Comparison of ENCODE assay signal across 8 mouse cellular contexts in genomic region chr5:88885944-88886343, GRCm38 (mm10). TPM values are rescaled to one million over a fixed set of nuclear protein-coding genes. Genes with fewer than 3 reads are reported as not detected.
DNase-seq lines count a peak whose midpoint lies in the region; ATAC-seq lines count a peak whose summit lies in the region.

No protein-coding gene starts in this region.

- H3K27ac ChIP-seq in heart, embryonic 11.5 days (ENCODE audit: low read depth, low read length), result no peak overlapping the region
- H3K27ac ChIP-seq in embryonic facial prominence, embryonic 10.5 days (replicated peaks), result no peak overlapping the region
- H3K27ac ChIP-seq in hindbrain, embryonic 14.5 days, result no peak overlapping the region
- no peak overlapping the region for H3K27ac ChIP-seq in midbrain, embryonic 11.5 days (ENCODE audit: low read depth, low read length)

- ATAC-seq in heart, embryonic 11.5 days (replicated peaks; ENCODE audit: insufficient number of reproducible peaks, low FRiP score, low TSS enrichment), result no peak
- no peak for ATAC-seq in hindbrain, embryonic 14.5 days (ENCODE audit: low FRiP score)
- no peak for ATAC-seq in midbrain, embryonic 11.5 days (ENCODE audit: low FRiP score)
- ATAC-seq in granulocyte monocyte progenitor cell, adult 5-6 weeks (replicated peaks; ENCODE audit: poor library complexity, severe bottlenecking), result no peak

- intact Hi-C loops in heart, postnatal 36 days (cut with DNase I), result loop anchor here (2.0 to 5.0 kb wide), 3 partner anchors 41 to 499 kb away; no protein-coding TSS in a partner anchor

- H3K4me1 ChIP-seq in heart, embryonic 11.5 days (ENCODE audit: control insufficient read depth, insufficient read depth, low read length), result 0 out of 2 replicates have a peak, but pooled peaks cover 4% of the 10 kb centered on the region
- peaks cover 18% of the 10 kb centered on the region for H3K4me1 ChIP-seq in embryonic facial prominence, embryonic 10.5 days
- H3K4me1 ChIP-seq in hindbrain, embryonic 14.5 days (replicated peaks; ENCODE audit: control insufficient read depth, insufficient read depth, low read length), result 0 out of 2 replicates have a peak, but pooled peaks cover 9% of the 10 kb centered on the region
- H3K4me1 ChIP-seq in midbrain, embryonic 11.5 days (ENCODE audit: control insufficient read depth, insufficient read depth, low read length), result peaks cover 8% of the 10 kb centered on the region

- H3K4me3 ChIP-seq in heart, embryonic 11.5 days (ENCODE audit: low read depth, low read length), result no peak overlapping the region; the same call in 1 of the 2 replicates
- peak overlapping the region; percentile 82 for H3K4me3 ChIP-seq in embryonic facial prominence, embryonic 10.5 days
- H3K4me3 ChIP-seq in hindbrain, embryonic 14.5 days (replicated peaks; ENCODE audit: low read length), result peak overlapping the region; percentile 91
- H3K4me3 ChIP-seq in midbrain, embryonic 11.5 days (ENCODE audit: low read depth, low read length), result peak overlapping the region; percentile 81; the same call in 1 of the 2 replicates

- H3K27me3 ChIP-seq in heart, embryonic 11.5 days (ENCODE audit: control insufficient read depth, insufficient read depth, low read length), result no peaks in the 10 kb centered on the region
- H3K27me3 ChIP-seq in embryonic facial prominence, embryonic 10.5 days (replicated peaks; ENCODE audit: low read depth, poor library complexity, severe bottlenecking), result peaks cover 32% of the 10 kb centered on the region
- peaks cover 25% of the 10 kb centered on the region for H3K27me3 ChIP-seq in hindbrain, embryonic 14.5 days (ENCODE audit: control insufficient read depth, insufficient read depth, low read length)
- H3K27me3 ChIP-seq in midbrain, embryonic 11.5 days (ENCODE audit: control insufficient read depth, insufficient read depth, low read length), result peaks cover 7% of the 10 kb centered on the region; the same call in 1 of the 2 replicates

- no peaks in the 10 kb centered on the region for H3K9me3 ChIP-seq in heart, embryonic 11.5 days (replicated peaks; ENCODE audit: control insufficient read depth, low read length)
- no peaks in the 10 kb centered on the region for H3K9me3 ChIP-seq in embryonic facial prominence, embryonic 10.5 days
- H3K9me3 ChIP-seq in hindbrain, embryonic 14.5 days (ENCODE audit: control insufficient read depth, low read length), result no peaks in the 10 kb centered on the region
- H3K9me3 ChIP-seq in midbrain, embryonic 11.5 days (ENCODE audit: control insufficient read depth, low read length), result no peaks in the 10 kb centered on the region

- H3K9ac ChIP-seq in heart, embryonic 11.5 days (ENCODE audit: low read depth, low read length), result no peak overlapping the region
- no peak overlapping the region for H3K9ac ChIP-seq in hindbrain, embryonic 14.5 days
- no peak overlapping the region for H3K9ac ChIP-seq in midbrain, embryonic 11.5 days (ENCODE audit: low read length)

- H3K36me3 ChIP-seq in heart, embryonic 11.5 days (ENCODE audit: control insufficient read depth, insufficient read depth, low read length), result no peaks in the 10 kb centered on the region
- no peaks in the 10 kb centered on the region for H3K36me3 ChIP-seq in embryonic facial prominence, embryonic 10.5 days (replicated peaks)
- no peaks in the 10 kb centered on the region for H3K36me3 ChIP-seq in hindbrain, embryonic 14.5 days (replicated peaks; ENCODE audit: control insufficient read depth, insufficient read depth)
- no peaks in the 10 kb centered on the region for H3K36me3 ChIP-seq in midbrain, embryonic 11.5 days (ENCODE audit: control insufficient read depth, insufficient read depth, low read length)

- no peak for DNase-seq in heart, postnatal 36 days
- DNase-seq in embryonic facial prominence, embryonic 10.5 days (ENCODE audit: low spot score), result no peak
- DNase-seq in hindbrain, embryonic 14.5 days (ENCODE audit: low spot score), result no peak
- no peak for DNase-seq in midbrain, embryonic 11.5 days (ENCODE audit: low spot score, missing footprints)
- no peak for DNase-seq in layer of hippocampus, adult 9-11 months
- no peak for DNase-seq in Muller cell, postnatal 12 days (ENCODE audit: inconsistent ontology term)

- WGBS in heart, embryonic 11.5 days (ENCODE audit: insufficient replicate concordance), result 52% methylated on average over 5 of the region's 5 CpGs
- 53% methylated on average over 5 of the region's 5 CpGs for WGBS in embryonic facial prominence, embryonic 10.5 days
- 47% methylated on average over 5 of the region's 5 CpGs for WGBS in hindbrain, embryonic 14.5 days
- 56% methylated on average over 5 of the region's 5 CpGs for WGBS in midbrain, embryonic 11.5 days

- H3K4me2 ChIP-seq in heart, embryonic 11.5 days, result peak overlapping the region; percentile 94
- peak overlapping the region; percentile 97 for H3K4me2 ChIP-seq in hindbrain, embryonic 14.5 days (replicated peaks)
- peak overlapping the region; percentile 88 for H3K4me2 ChIP-seq in midbrain, embryonic 11.5 days

RNA-seq across cellular contexts. Expression of gene Slc4a4, which starts 0.7 kb away (rescaled TPM):
- 2.9 and 3.4 TPM in 2 replicates for polyA plus RNA-seq in heart, embryonic 11.5 days (2014; fragmentation: Nextera tagmentation; extraction: Ambion mirVana)
- 10 to 100 TPM; 22.4 to 32.2 TPM for total RNA-seq in heart, postnatal 36 days (2021)
- 1.7 TPM in 2 replicates for polyA plus RNA-seq in embryonic facial prominence, embryonic 10.5 days (2016; fragmentation: Nextera tagmentation; extraction: Ambion mirVana)
- 12.1 and 15.0 TPM in 2 replicates for polyA plus RNA-seq in hindbrain, embryonic 14.5 days (2014; fragmentation: Nextera tagmentation; extraction: Ambion mirVana)
- polyA plus RNA-seq in midbrain, embryonic 11.5 days (2014; fragmentation: Nextera tagmentation; extraction: Ambion mirVana), result 1.6 and 2.2 TPM in 2 replicates
- total RNA-seq in granulocyte monocyte progenitor cell, adult 5-6 weeks (2014; fragmentation: Nextera tagmentation), result not detected in 2 replicates
- not detected in 2 replicates for total RNA-seq in granulocyte monocyte progenitor cell, adult 5-6 weeks (2017)
